Mouse (Mus musculus) left cerebral cortex, postnatal 36 days (tissue): Measurements from ENCODE around the gene Ttll5. TPM values are rescaled to one million over a fixed set of nuclear protein-coding genes. Genes with fewer than 3 reads are reported as not detected.

Experiments used
- DNase-seq, 2 experiments: peaks; one replicate each; pipeline ENCODE4 v3.0.0; 2021 to 2022; ENCODE audit warnings: low spot score in 2 of 2, mixed read lengths in 1 of 2
- intact Hi-C: fragments of 180-260 bp; cut with DNase I; formaldehyde crosslinking; loops from one replicate; pipeline ENCODE4 v1.15.1; 2025
- total RNA-seq, 2 experiments: library from RNA; stranded (reverse); gene quantifications; 2 replicates each; pipeline ENCODE4 v1.2.3; 2021

The Ttll5 gene
- total RNA-seq, 2 experiments from 2014 or later: 39.5 to 49.1 TPM

GRCm38 (mm10) chr12:85959822-85960501 is 135.5 kb downstream of the Ttll5 start:
- intact Hi-C loops: no loop called here

GRCm38 (mm10) chr12:85960699-85961098 is 136.2 kb downstream of the Ttll5 start:
- intact Hi-C loops: no loop called here

More at GRCm38 (mm10) chr12:85959822-85960501, 135.5 kb downstream of the Ttll5 start:
- peak in 1 of 2 experiments; percentile 44 for DNase-seq

GRCm38 (mm10) chr12:85963160-85963559 is 138.7 kb downstream of the Ttll5 start:
- no peak for DNase-seq
- intact Hi-C loops: no loop called here

More at GRCm38 (mm10) chr12:85960699-85961098, 136.2 kb downstream of the Ttll5 start:
- DNase-seq: no peak

GRCm38 (mm10) chr12:85963699-85964098 is 139.2 kb downstream of the Ttll5 start:
- intact Hi-C loops: no loop called here
- DNase-seq: no peak

GRCm38 (mm10) chr12:85964436-85964835 is 140.0 kb downstream of the Ttll5 start:
- intact Hi-C loops: no loop called here
- no peak for DNase-seq

- intact Hi-C loops: no loop called here
- DNase-seq: no peak
Observed at GRCm38 (mm10) chr12:85967812-85968211, 143.4 kb downstream of the Ttll5 start.

GRCm38 (mm10) chr12:85968409-85968808 is 143.9 kb downstream of the Ttll5 start:
- intact Hi-C loops: no loop called here
- DNase-seq: peak; percentile 32 to 56

- intact Hi-C loops: no loop called here
- no peak for DNase-seq
Observed at GRCm38 (mm10) chr12:85969571-85969970, 145.1 kb downstream of the Ttll5 start.

- intact Hi-C loops: no loop called here
- DNase-seq: no peak
Observed at GRCm38 (mm10) chr12:85970191-85970590, 145.7 kb downstream of the Ttll5 start.

GRCm38 (mm10) chr12:85970803-85971202 is 146.3 kb downstream of the Ttll5 start:
- DNase-seq: no peak
- intact Hi-C loops: no loop called here

GRCm38 (mm10) chr12:85971655-85972054 is 147.2 kb downstream of the Ttll5 start:
- intact Hi-C loops: no loop called here
- DNase-seq: no peak

- intact Hi-C loops: no loop called here
- no peak for DNase-seq
Observed at GRCm38 (mm10) chr12:85973526-85973925, 149.1 kb downstream of the Ttll5 start.

- DNase-seq: no peak
- intact Hi-C loops: no loop called here
Observed at GRCm38 (mm10) chr12:85974030-85974429, 149.6 kb downstream of the Ttll5 start.

- intact Hi-C loops: no loop called here
- DNase-seq: no peak
Observed at GRCm38 (mm10) chr12:85979996-85980395, 155.5 kb downstream of the Ttll5 start.

GRCm38 (mm10) chr12:85985524-85985923 is 161.1 kb downstream of the Ttll5 start:
- intact Hi-C loops: no loop called here

GRCm38 (mm10) chr12:85986024-85986423 is 161.6 kb downstream of the Ttll5 start:
- DNase-seq: no peak
- intact Hi-C loops: no loop called here

More at GRCm38 (mm10) chr12:85985524-85985923, 161.1 kb downstream of the Ttll5 start:
- DNase-seq: no peak

- DNase-seq: no peak
- intact Hi-C loops: no loop called here
Observed at GRCm38 (mm10) chr12:85986540-85987443, 162.3 kb downstream of the Ttll5 start.

GRCm38 (mm10) chr12:85987444-85987889 is 163.0 kb downstream of the Ttll5 start:
- no peak for DNase-seq
- intact Hi-C loops: no loop called here

- intact Hi-C loops: no loop called here
- DNase-seq: no peak
Observed at GRCm38 (mm10) chr12:85988121-85988520, 163.7 kb downstream of the Ttll5 start.

GRCm38 (mm10) chr12:85988818-85989377 is 164.4 kb downstream of the Ttll5 start:
- intact Hi-C loops: no loop called here
- no peak for DNase-seq
